Mouse (Mus musculus) neutrophil, adult 83 days (primary cell): ENCODE data around the gene Brd3. TPM values are rescaled to one million over a fixed set of nuclear protein-coding genes. Genes with fewer than 3 reads are reported as not detected.

ENCODE experiments used
- total RNA-seq, 2 experiments: library from RNA; stranded (reverse); gene quantifications; one replicate each; pipeline ENCODE4 v1.2.4; 2023

The Brd3 gene
- 10 to 100 TPM; 84.7 to 90.0 TPM for total RNA-seq

DNA sequence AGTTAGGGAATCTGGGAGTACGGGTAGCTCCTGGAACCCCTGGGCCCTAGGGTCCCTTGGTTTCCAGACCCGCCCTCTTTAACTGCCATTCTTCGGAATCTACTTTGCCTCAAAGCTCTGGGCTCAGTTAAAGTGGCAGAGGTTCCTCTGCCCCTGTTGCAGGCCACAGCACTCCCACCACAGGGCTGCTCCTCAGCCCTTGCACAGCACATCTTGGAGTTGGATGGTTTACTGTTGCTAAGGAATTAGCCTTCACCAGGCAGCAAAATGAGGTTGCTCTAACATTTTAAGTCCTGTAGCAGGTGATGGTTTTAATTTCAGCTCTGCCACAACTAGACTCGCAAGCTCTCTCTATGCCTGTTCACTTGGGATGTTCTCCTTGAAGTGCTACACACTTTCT is at the start of gene Brd3:
Gene Brd3, minus strand, starts transcription at position 101 of the 400 bp plus-strand sequence.

DNA sequence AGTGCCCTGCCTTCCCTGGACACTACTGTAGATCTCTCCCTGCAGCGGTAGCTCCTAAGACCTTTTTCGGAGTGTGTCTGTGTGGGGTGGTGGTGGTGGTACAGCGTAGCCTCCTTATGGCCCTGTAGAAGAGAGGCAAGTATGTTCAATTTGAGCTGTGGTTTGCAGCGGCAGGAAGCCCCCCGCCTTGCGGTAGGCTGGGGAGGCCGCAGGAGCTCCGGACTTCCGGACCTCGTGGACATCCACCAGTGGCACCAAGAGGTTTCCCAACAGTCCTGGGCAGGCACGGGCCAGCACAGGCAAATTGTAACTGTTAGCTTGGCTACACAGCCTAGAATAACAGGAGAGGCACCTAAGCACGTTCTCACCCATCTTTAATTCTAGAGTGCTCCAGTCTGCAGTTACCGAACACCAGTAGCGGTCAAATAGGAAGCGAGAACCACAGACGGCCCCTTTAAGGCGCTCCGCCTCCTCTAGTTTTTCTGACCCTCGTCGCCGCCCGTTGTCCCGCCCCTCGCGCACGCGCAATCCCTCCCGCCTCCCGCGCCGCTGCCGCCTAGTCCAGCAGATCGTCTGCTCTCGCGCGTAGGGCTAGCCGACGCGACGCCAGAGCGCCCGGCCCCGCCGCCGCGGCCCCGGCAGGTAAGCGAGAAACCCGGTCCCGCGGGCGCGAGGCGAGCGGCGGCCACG is 7.3 kb upstream of the Brd3 start, which contains the start of gene Wdr5:
Gene Wdr5, plus strand, starts transcription at position 519 of the 690 bp plus-strand sequence.

DNA sequence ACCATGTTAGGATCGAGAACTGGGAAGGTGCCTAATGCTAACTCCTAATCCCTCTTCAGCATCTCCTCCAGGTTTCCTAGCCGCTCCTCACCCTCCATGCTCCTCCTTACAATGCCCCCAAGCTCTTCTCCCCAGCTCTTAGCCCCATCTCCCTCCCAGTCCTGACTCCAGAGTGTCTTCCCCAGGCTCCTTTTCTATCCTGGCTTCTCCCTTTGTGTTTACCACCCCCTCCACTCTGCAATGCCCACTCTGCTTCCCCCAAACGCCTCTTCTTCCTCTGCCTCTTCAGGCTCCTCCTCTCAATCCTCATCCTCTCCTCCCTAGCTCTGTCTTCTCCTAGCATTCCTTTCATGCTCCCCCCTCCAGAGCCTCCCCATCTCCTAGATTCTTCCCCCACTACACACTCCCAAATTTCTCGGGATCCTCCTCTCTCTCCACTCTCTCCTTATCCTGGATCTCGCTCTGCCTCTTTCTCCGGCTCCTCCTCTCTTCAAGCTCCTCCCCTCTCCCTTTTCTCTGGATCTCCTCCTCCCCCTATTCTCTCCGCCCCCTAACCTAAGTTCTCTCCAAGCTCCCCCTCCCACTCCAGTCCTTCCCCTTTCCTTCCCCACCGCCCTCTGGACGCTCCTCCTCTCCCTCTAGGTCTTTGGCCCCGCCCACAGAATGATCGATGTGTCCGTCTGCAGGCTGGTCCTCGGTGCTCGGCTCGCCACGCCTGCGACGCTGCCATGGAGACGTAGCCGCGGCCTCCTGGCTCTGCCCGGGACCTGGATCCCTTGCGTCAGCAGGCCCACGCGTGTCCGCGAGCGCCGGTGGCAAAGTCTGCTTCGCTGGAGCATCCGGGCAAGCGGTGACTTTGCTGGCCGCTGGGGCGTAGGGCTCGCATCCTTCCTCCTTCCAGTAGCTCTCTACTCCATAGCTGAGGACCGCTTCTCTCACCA is 65.4 kb downstream of the Brd3 start, which contains the start of gene Brd3os:
Gene Brd3os, plus strand, starts transcription at position 558 of the 941 bp plus-strand sequence.

DNA sequence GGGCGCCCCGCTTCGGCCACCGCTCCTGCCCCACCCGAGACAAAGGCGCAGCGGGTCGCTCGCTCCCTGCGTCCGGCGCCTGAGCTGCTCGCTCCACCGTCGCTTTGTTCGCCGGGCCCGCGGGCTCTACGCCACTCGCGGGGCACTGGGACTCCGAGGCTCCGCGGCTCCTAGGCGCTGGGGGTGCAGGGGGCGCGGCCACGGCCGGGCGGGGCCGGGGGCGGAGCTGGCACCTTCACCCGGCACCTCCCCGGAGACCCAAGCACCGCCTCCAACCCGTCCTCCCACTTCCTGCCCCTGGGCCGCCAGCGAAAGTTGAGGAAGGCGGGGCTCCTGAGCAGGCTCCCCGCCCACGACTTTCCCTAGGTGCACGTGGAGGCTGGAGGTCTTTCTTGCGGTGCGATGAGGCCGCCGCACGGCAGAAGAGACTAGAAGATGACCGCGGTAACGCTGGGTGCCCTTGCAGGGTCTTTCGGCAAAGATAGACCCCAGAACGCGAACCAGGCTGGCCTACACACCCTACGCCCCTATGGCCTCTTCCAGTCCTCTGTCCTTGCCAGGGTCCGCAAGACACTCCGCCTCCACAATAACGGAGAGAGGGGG is 80.5 kb downstream of the Brd3 start, which contains the start of gene Vav2:
Gene Vav2, minus strand, starts transcription at position 179 of the 603 bp plus-strand sequence.

Other genes starting within 250 kb of the Brd3 start
- gene Vav2, start 80.6 kb downstream of the Brd3 start, total RNA-seq = 1 to 10 TPM; 7.6 to 9.0 TPM
- gene Brd3os, start 65.3 kb downstream of the Brd3 start, total RNA-seq = under 1 TPM in 1 of 2 experiments, not detected in 1; 0.29 TPM
- gene Wdr5, start 7.5 kb upstream of the Brd3 start, total RNA-seq = 10 to 100 TPM; 44.5 to 51.2 TPM
- 10 to 100 TPM; 30.6 to 39.0 TPM for gene Rxra, start 168.8 kb upstream of the Brd3 start, total RNA-seq